Mouse (Mus musculus) megakaryocyte, embryonic 14.5 days (primary cell): Measurements from ENCODE around the gene Mrps18b.

Experiments
- FLI1 ChIP-seq: IDR thresholded peaks from 2 replicates; pipeline ENCODE4 v1.6.1; 2012; ENCODE audit warnings: low read length, inconsistent platforms, mixed read lengths
- GATA1 ChIP-seq: IDR thresholded peaks from 3 replicates; pipeline ENCODE4 v1.6.1; 2012; ENCODE audit warnings: mixed read lengths, low read length, inconsistent platforms, borderline replicate concordance

- TF ChIP-seq GATA1 (no peak), FLI1 (no peak)
These were observed 32.4 kb downstream of the Mrps18b start for GRCm38 (mm10) chr17:35883777-35884176.
